Mouse (Mus musculus): ENCODE data around the gene Etv6. TPM values are rescaled to one million over a fixed set of nuclear protein-coding genes. Genes with fewer than 3 reads are reported as not detected.
A peak's percentile ranks its signal among the peaks of the same experiment; 100 is the strongest.

Etv6 gene
- polyA plus RNA-seq, 1 experiment from 2014 or later = 2.7 TPM

- Histone ChIP-seq H3K36me3 (replicated peaks; ENCODE audit: insufficient read depth, low read length) (no peaks in the 10 kb centered on the region; the same call in 1 of the 2 replicates), H3K27ac (ENCODE audit: low read depth) (no peak overlapping the region), H3K9ac (replicated peaks) (no peak overlapping the region), H3K4me1 (ENCODE audit: insufficient read depth) (no peaks in the 10 kb centered on the region), H3K4me3 (ENCODE audit: low read depth, low read length) (no peak overlapping the region), H3K4me2 (ENCODE audit: low read depth, low read length) (no peak overlapping the region), H3K27me3 (ENCODE audit: insufficient read depth, low read length) (no peaks in the 10 kb centered on the region), H3K9me3 (ENCODE audit: low read length) (no peaks in the 10 kb centered on the region)
- ATAC-seq = no peak
- WGBS (ENCODE audit: insufficient replicate concordance) = 79% methylated on average over 11 of the region's 11 CpGs
- DNase-seq = no peak
- TF ChIP-seq CTCF (IDR thresholded peaks at IDR 0.05; ENCODE audit: low read depth) (no peak), EP300 (IDR thresholded peaks at IDR 0.05; ENCODE audit: low read depth) (no peak)
Measured at GRCm38 (mm10) chr6:134225564-134225963, 190.1 kb downstream of the Etv6 start.

DNA sequence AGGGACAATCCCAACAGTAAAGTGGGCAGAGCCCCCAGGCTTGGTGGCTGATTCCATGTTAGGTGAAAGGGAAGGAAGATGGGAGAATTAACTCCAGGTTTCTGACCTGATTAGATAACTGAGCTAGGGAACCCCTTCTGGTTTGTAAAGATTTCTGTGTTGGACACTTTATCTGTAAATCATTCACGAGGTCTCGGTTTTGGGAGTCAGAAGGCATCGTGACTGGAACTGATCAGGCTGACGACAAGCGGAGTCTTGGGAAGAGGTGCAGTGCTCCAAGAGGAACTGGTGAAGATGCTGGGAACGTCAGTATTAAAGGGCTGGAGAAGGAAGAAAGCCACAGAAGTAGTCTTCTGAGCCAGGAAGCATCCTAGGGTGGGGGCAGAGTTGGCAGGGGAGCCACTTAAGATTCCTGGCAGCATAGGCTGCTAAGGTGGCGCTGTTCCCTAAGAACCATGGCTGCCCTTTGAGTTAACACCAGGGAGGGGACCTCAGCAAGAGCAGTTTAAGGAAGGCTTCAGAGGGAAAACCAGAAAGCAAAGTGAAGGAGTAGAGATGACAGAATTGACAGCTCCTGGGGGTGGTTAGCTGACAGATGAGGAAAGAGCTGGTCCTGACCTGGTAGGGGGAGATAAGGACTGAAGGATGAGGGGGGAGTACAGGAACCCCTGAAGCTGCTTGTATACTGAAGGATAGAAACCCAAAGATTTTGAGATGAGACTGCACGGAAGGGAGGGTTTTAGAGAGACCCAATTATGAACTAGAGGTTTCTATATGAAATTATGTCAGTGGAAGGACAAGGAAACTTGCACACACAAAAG is 191.1 kb downstream of the Etv6 start:
- no peaks in the 10 kb centered on the region for H3K4me1 ChIP-seq (ENCODE audit: insufficient read depth)
- no peaks in the 10 kb centered on the region; the same call in 1 of the 2 replicates for H3K36me3 ChIP-seq (replicated peaks; ENCODE audit: insufficient read depth, low read length)
- H3K9ac ChIP-seq (replicated peaks) = no peak overlapping the region
- H3K27me3 ChIP-seq (ENCODE audit: insufficient read depth, low read length) = no peaks in the 10 kb centered on the region
- no peaks in the 10 kb centered on the region for H3K9me3 ChIP-seq (ENCODE audit: low read length)
- ATAC-seq (no peak), DNase-seq (no peak)
- H3K27ac ChIP-seq (ENCODE audit: low read depth) = no peak overlapping the region
- WGBS (ENCODE audit: insufficient replicate concordance) = 51% methylated on average over 8 of the region's 8 CpGs
- TF ChIP-seq CTCF (IDR thresholded peaks at IDR 0.05; ENCODE audit: low read depth) (no peak), EP300 (IDR thresholded peaks at IDR 0.05; ENCODE audit: low read depth) (no peak)
- no peak overlapping the region for H3K4me3 ChIP-seq (ENCODE audit: low read depth, low read length)
- no peak overlapping the region for H3K4me2 ChIP-seq (ENCODE audit: low read depth, low read length)

- WGBS (ENCODE audit: insufficient replicate concordance) = 54% methylated on average over 4 of the region's 4 CpGs
- no peak for ATAC-seq
- peak; percentile 6; the same call in 1 of the 2 replicates for TF ChIP-seq CTCF (IDR thresholded peaks at IDR 0.05; ENCODE audit: low read depth)
- no peak for TF ChIP-seq EP300 (IDR thresholded peaks at IDR 0.05; ENCODE audit: low read depth)
- Histone ChIP-seq H3K4me3 (ENCODE audit: low read depth, low read length) (no peak overlapping the region), H3K4me1 (ENCODE audit: insufficient read depth) (no peaks in the 10 kb centered on the region), H3K4me2 (ENCODE audit: low read depth, low read length) (no peak overlapping the region), H3K27ac (ENCODE audit: low read depth) (no peak overlapping the region), H3K9me3 (ENCODE audit: low read length) (no peaks in the 10 kb centered on the region), H3K36me3 (replicated peaks; ENCODE audit: insufficient read depth, low read length) (peaks cover 16% of the 10 kb centered on the region), H3K9ac (replicated peaks) (no peak overlapping the region), H3K27me3 (ENCODE audit: insufficient read depth, low read length) (no peaks in the 10 kb centered on the region)
- no peak for DNase-seq
Measured at GRCm38 (mm10) chr6:134236311-134236710, 200.8 kb downstream of the Etv6 start.

- Histone ChIP-seq H3K4me1 (ENCODE audit: insufficient read depth) (0 out of 2 replicates have a peak, but pooled peaks cover 5% of the 10 kb centered on the region), H3K27me3 (ENCODE audit: insufficient read depth, low read length) (no peaks in the 10 kb centered on the region), H3K9me3 (ENCODE audit: low read length) (no peaks in the 10 kb centered on the region), H3K9ac (replicated peaks) (no peak overlapping the region), H3K27ac (ENCODE audit: low read depth) (no peak overlapping the region), H3K4me2 (ENCODE audit: low read depth, low read length) (no peak overlapping the region), H3K4me3 (ENCODE audit: low read depth, low read length) (no peak overlapping the region), H3K36me3 (replicated peaks; ENCODE audit: insufficient read depth, low read length) (peaks cover 16% of the 10 kb centered on the region)
- ATAC-seq (no peak), DNase-seq (no peak)
- 70% methylated on average over 9 of the region's 9 CpGs for WGBS (ENCODE audit: insufficient replicate concordance)
- TF ChIP-seq EP300 (IDR thresholded peaks at IDR 0.05; ENCODE audit: low read depth) = no peak
Measured at GRCm38 (mm10) chr6:134238455-134238854, 203.0 kb downstream of the Etv6 start.

DNA sequence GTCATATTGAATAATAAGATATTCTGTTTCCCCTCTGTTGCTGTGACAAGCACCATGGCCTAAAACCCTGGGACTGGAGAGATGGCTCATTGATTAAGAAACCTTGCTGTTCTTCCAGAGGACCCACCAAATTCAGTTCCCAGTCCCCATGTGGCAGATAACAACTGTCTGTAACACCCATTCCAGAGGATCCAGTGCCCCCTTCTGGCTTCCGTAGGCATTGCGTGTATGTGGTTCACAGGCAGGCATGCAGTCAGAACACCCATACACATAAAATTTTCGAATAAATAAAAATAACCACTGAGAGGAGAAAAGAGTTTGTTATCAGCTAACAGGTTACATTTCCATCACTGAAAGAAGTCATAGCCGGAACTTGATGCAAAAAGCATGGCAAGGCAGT is 205.5 kb downstream of the Etv6 start:
- Histone ChIP-seq H3K9me3 (ENCODE audit: low read length) (no peaks in the 10 kb centered on the region), H3K4me1 (ENCODE audit: insufficient read depth) (0 out of 2 replicates have a peak, but pooled peaks cover 5% of the 10 kb centered on the region), H3K27me3 (ENCODE audit: insufficient read depth, low read length) (no peaks in the 10 kb centered on the region), H3K27ac (ENCODE audit: low read depth) (no peak overlapping the region), H3K9ac (replicated peaks) (no peak overlapping the region), H3K4me2 (ENCODE audit: low read depth, low read length) (no peak overlapping the region), H3K36me3 (replicated peaks; ENCODE audit: insufficient read depth, low read length) (peaks cover 9% of the 10 kb centered on the region), H3K4me3 (ENCODE audit: low read depth, low read length) (no peak overlapping the region)
- ATAC-seq (no peak), DNase-seq (no peak)
- 86% methylated on average over 4 of the region's 4 CpGs for WGBS (ENCODE audit: insufficient replicate concordance)
- TF ChIP-seq EP300 (IDR thresholded peaks at IDR 0.05; ENCODE audit: low read depth) (no peak), CTCF (IDR thresholded peaks at IDR 0.05; ENCODE audit: low read depth) (peak; percentile 53)

GRCm38 (mm10) chr6:134243119-134243518 is 207.6 kb downstream of the Etv6 start:
- no peak for ATAC-seq
- no peak for DNase-seq
- Histone ChIP-seq H3K36me3 (replicated peaks; ENCODE audit: insufficient read depth, low read length) (peaks cover 11% of the 10 kb centered on the region), H3K27me3 (ENCODE audit: insufficient read depth, low read length) (no peaks in the 10 kb centered on the region), H3K9ac (replicated peaks) (no peak overlapping the region), H3K4me3 (ENCODE audit: low read depth, low read length) (no peak overlapping the region), H3K4me1 (ENCODE audit: insufficient read depth) (0 out of 2 replicates have a peak, but pooled peaks cover 5% of the 10 kb centered on the region), H3K27ac (ENCODE audit: low read depth) (no peak overlapping the region), H3K4me2 (ENCODE audit: low read depth, low read length) (no peak overlapping the region), H3K9me3 (ENCODE audit: low read length) (no peaks in the 10 kb centered on the region)
- 58% methylated on average over 3 of the region's 3 CpGs for WGBS (ENCODE audit: insufficient replicate concordance)
- TF ChIP-seq EP300 (IDR thresholded peaks at IDR 0.05; ENCODE audit: low read depth) (no peak), CTCF (IDR thresholded peaks at IDR 0.05; ENCODE audit: low read depth) (no peak)
